Mouse (Mus musculus): ENCODE measurements around the gene Pitpnc1.

DNA sequence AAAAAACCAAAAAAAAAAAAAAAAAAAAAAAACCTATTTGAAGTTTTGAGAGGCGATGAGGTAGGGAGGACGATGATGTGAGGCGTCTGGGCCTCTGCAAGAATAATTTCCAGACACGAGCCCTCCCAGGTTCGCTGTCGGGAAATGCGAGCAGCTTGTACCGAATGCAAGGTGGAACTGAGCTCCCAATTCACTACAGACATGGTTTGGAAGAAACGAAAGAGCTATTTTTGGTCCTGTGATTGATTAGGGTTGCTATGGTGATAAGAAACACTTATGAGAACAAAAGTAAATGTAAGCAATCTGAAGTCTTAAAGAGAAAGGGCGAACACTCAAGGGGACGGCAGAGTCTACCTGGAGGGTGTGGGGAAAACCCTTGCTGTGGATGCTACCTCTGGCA, 164.3 kb downstream of the Pitpnc1 start:
- no peak for TF ChIP-seq POLR2A (IDR thresholded peaks at IDR 0.05; ENCODE audit: insufficient read length, low read depth)
- TF ChIP-seq USF1 (IDR thresholded peaks at IDR 0.05; ENCODE audit: low read depth) = no peak
- TF ChIP-seq TCF12 (IDR thresholded peaks at IDR 0.05; ENCODE audit: insufficient read depth, poor library complexity, severe bottlenecking) = no peak
- no peak for TF ChIP-seq MYOG (IDR thresholded peaks at IDR 0.05; ENCODE audit: control insufficient read depth in 1 of 3, insufficient read depth in 1 of 3, insufficient read length in 2 of 3, low read depth in 2 of 3)
- TF ChIP-seq MYOD1 (IDR thresholded peaks at IDR 0.05; ENCODE audit: control insufficient read depth in 1 of 3, insufficient read length in 2 of 3, low read depth in 2 of 3) = no peak
- TF ChIP-seq MAX (IDR thresholded peaks at IDR 0.05; ENCODE audit: low read depth) = no peak
- TF ChIP-seq POLR2AphosphoS2 (IDR thresholded peaks at IDR 0.05; ENCODE audit: insufficient read length, low read depth) = no peak
- no peak for TF ChIP-seq TCF3 (IDR thresholded peaks at IDR 0.05; ENCODE audit: insufficient read length, low read depth)
- no peak for TF ChIP-seq E2F4 (IDR thresholded peaks at IDR 0.05; ENCODE audit: insufficient read depth)
- no peak for TF ChIP-seq SRF (IDR thresholded peaks at IDR 0.05; ENCODE audit: control insufficient read depth, insufficient read length, low read depth)
- no peak for TF ChIP-seq CEBPB (IDR thresholded peaks at IDR 0.05; ENCODE audit: insufficient read depth, poor library complexity, severe bottlenecking)
- no peak for TF ChIP-seq REST (IDR thresholded peaks at IDR 0.05; ENCODE audit: insufficient read depth, insufficient read length)
